Mouse (Mus musculus) CH12.LX (cell line): Measurements from ENCODE around the gene Pcna. TPM values are rescaled to one million over a fixed set of nuclear protein-coding genes. Genes with fewer than 3 reads are reported as not detected.

ENCODE experiments used
- DNase-seq: peaks from one replicate; pipeline ENCODE4 v3.0.0-alpha.2; 2013; ENCODE audit errors: extremely low read depth
- H3K27ac ChIP-seq: 2 replicates; pipeline ENCODE4 v1.5.1; 2012; ENCODE audit warnings: low read depth, mild to moderate bottlenecking, control low read depth, moderate library complexity; ENCODE audit not compliant: insufficient read depth
- H3K27me3 ChIP-seq: replicated peaks from 2 replicates; pipeline ENCODE3; 2012; ENCODE audit warnings: inconsistent platforms
- H3K36me3 ChIP-seq, 2 experiments: replicated peaks in 1 of 2; 2 replicates each; pipeline versions ENCODE3 to v1.6.1; 2012; ENCODE audit warnings: inconsistent platforms in 1 of 2, low read length in 1 of 2, mild to moderate bottlenecking in 1 of 2, mixed read lengths in 1 of 2, moderate library complexity in 1 of 2; ENCODE audit not compliant: control insufficient read depth in 1 of 2, insufficient read depth in 1 of 2
- H3K4me1 ChIP-seq, 2 experiments: 2 replicates each; pipeline ENCODE4 v1.6.1; 2012; ENCODE audit warnings: inconsistent platforms in 1 of 2, moderate library complexity in 1 of 2; ENCODE audit not compliant: insufficient read depth in 2 of 2, control insufficient read depth in 1 of 2
- H3K4me2 ChIP-seq: 2 replicates; pipeline ENCODE4 v1.6.1; 2012; ENCODE audit warnings: low read depth, mild to moderate bottlenecking, control low read depth; ENCODE audit not compliant: poor library complexity, insufficient read depth, severe bottlenecking
- H3K4me3 ChIP-seq, 3 experiments: fragments of 150-350 bp in 1 of 3; sonication (generic) in 1 of 3; replicated peaks in 1 of 3; 2 replicates each; pipeline versions ENCODE3 to v1.5.1; 2011 to 2012; ENCODE audit warnings: low read depth in 2 of 3, low read length in 2 of 3, mild to moderate bottlenecking in 2 of 3, moderate library complexity in 2 of 3, control low read depth in 1 of 3, improper control_type of control experiment in 1 of 3, inconsistent platforms in 1 of 3, mixed read lengths in 1 of 3; ENCODE audit not compliant: poor library complexity in 1 of 3
- H3K79me2 ChIP-seq: replicated peaks from 2 replicates; pipeline ENCODE4 v1.6.1; 2012; ENCODE audit warnings: mild to moderate bottlenecking, moderate library complexity; ENCODE audit not compliant: control insufficient read depth, poor library complexity, insufficient read depth, severe bottlenecking; ENCODE audit errors: extremely low read depth
- H3K9ac ChIP-seq: 2 replicates; pipeline ENCODE4 v1.6.1; 2012; ENCODE audit warnings: low read depth, mild to moderate bottlenecking, control low read depth, moderate library complexity; ENCODE audit not compliant: insufficient read depth
- H3K9me3 ChIP-seq: replicated peaks from 2 replicates; pipeline ENCODE3; 2012; ENCODE audit warnings: low read length, inconsistent platforms, mixed read lengths
- BHLHE40 ChIP-seq: IDR thresholded peaks from 2 replicates; pipeline ENCODE4 v1.6.1; 2011; ENCODE audit warnings: mild to moderate bottlenecking, low read depth, low read length, improper control_type of control experiment
- CHD1 ChIP-seq: IDR thresholded peaks from 2 replicates; pipeline ENCODE4 v1.6.1; 2012; ENCODE audit warnings: low read depth, low read length, improper control_type of control experiment, inconsistent platforms
- CHD2 ChIP-seq: IDR thresholded peaks from 2 replicates; pipeline ENCODE4 v1.6.1; 2011; ENCODE audit warnings: low read length, improper control_type of control experiment
- E2F4 ChIP-seq: IDR thresholded peaks from 2 replicates; pipeline ENCODE4 v1.6.1; 2011; ENCODE audit warnings: low read depth, low read length, improper control_type of control experiment; ENCODE audit not compliant: insufficient replicate concordance
- ELF1 ChIP-seq: IDR thresholded peaks from 2 replicates; pipeline ENCODE4 v1.6.1; 2014; ENCODE audit warnings: low read depth, mild to moderate bottlenecking, inconsistent platforms, low read length, improper control_type of control experiment
- ETS1 ChIP-seq: conservative IDR thresholded peaks from 2 replicates; pipeline ENCODE4 v1.6.1; 2012; ENCODE audit warnings: low read depth, mild to moderate bottlenecking, inconsistent platforms, low read length, improper control_type of control experiment, moderate library complexity
- GABPA ChIP-seq: IDR thresholded peaks from 2 replicates; pipeline ENCODE4 v1.6.1; 2012; ENCODE audit warnings: low read depth, low read length, improper control_type of control experiment, inconsistent platforms; ENCODE audit not compliant: insufficient replicate concordance
- IRF4 ChIP-seq: IDR thresholded peaks from 2 replicates; pipeline ENCODE4 v1.6.1; 2014; ENCODE audit warnings: low read depth, mild to moderate bottlenecking, inconsistent platforms, low read length, improper control_type of control experiment
- JUN ChIP-seq: IDR thresholded peaks from 2 replicates; pipeline ENCODE4 v1.6.1; 2011; ENCODE audit warnings: low read depth, mild to moderate bottlenecking, low read length, improper control_type of control experiment, moderate library complexity; ENCODE audit not compliant: insufficient read depth
- MAFK ChIP-seq: IDR thresholded peaks from 2 replicates; pipeline ENCODE4 v1.6.1; 2011; ENCODE audit warnings: low read length, improper control_type of control experiment; ENCODE audit not compliant: insufficient replicate concordance
- MAX ChIP-seq: IDR thresholded peaks from 2 replicates; pipeline ENCODE4 v1.6.1; 2011; ENCODE audit warnings: low read length, improper control_type of control experiment
- MAZ ChIP-seq: IDR thresholded peaks from 2 replicates; pipeline ENCODE4 v1.6.1; 2012; ENCODE audit warnings: low read depth, mild to moderate bottlenecking, inconsistent platforms, low read length, improper control_type of control experiment, moderate library complexity
- NELFE ChIP-seq: IDR thresholded peaks from 2 replicates; pipeline ENCODE4 v1.6.1; 2011; ENCODE audit warnings: low read depth, low read length, improper control_type of control experiment
- NRF1 ChIP-seq: IDR thresholded peaks from 2 replicates; pipeline ENCODE4 v1.6.1; 2014; ENCODE audit warnings: low read depth, mild to moderate bottlenecking, inconsistent platforms, low read length, improper control_type of control experiment, moderate library complexity
- PAX5 ChIP-seq: IDR thresholded peaks from 2 replicates; pipeline ENCODE4 v1.6.1; 2012; ENCODE audit warnings: low read length, inconsistent platforms, mixed read lengths
- POLR2A ChIP-seq: IDR thresholded peaks from 2 replicates; pipeline ENCODE4 v1.6.1; 2011; ENCODE audit warnings: low read depth, mild to moderate bottlenecking, improper control_type of control experiment, low read length
- POLR2AphosphoS2 ChIP-seq: IDR thresholded peaks from 2 replicates; pipeline ENCODE4 v1.6.1; 2011; ENCODE audit warnings: low read depth, low read length, improper control_type of control experiment
- RCOR1 ChIP-seq: conservative IDR thresholded peaks from 2 replicates; pipeline ENCODE4 v1.6.1; 2012; ENCODE audit warnings: low read depth, mild to moderate bottlenecking, inconsistent platforms, low read length, improper control_type of control experiment
- SIN3A ChIP-seq: IDR thresholded peaks from 2 replicates; pipeline ENCODE4 v1.6.1; 2012; ENCODE audit warnings: low read length, improper control_type of control experiment, inconsistent platforms
- TBP ChIP-seq: conservative IDR thresholded peaks from 2 replicates; pipeline ENCODE4 v1.6.1; 2011; ENCODE audit warnings: low read depth, low read length, improper control_type of control experiment
- UBTF ChIP-seq: IDR thresholded peaks from 2 replicates; pipeline ENCODE4 v1.6.1; 2012; ENCODE audit warnings: low read depth, mild to moderate bottlenecking, inconsistent platforms, low read length, improper control_type of control experiment, moderate library complexity
- USF1 ChIP-seq: IDR thresholded peaks from 2 replicates; pipeline ENCODE4 v1.6.1; 2014; ENCODE audit warnings: low read depth, mild to moderate bottlenecking, inconsistent platforms, low read length, improper control_type of control experiment
- USF2 ChIP-seq: conservative IDR thresholded peaks from 2 replicates; pipeline ENCODE4 v1.6.1; 2011; ENCODE audit warnings: low read depth, low read length, improper control_type of control experiment
- ZKSCAN1 ChIP-seq: IDR thresholded peaks from 2 replicates; pipeline ENCODE4 v1.6.1; 2012; ENCODE audit warnings: low read depth, inconsistent platforms, low read length, improper control_type of control experiment, borderline replicate concordance
- ZMIZ1 ChIP-seq: IDR thresholded peaks from 2 replicates; pipeline ENCODE4 v1.6.1; 2012; ENCODE audit warnings: low read depth, mild to moderate bottlenecking, inconsistent platforms, low read length, improper control_type of control experiment
- ZNF384 ChIP-seq: IDR thresholded peaks from 2 replicates; pipeline ENCODE4 v1.6.1; 2012; ENCODE audit warnings: low read depth, low read length, improper control_type of control experiment, inconsistent platforms
- dilution Hi-C: fragments of 300-500 bp; cut with MboI; formaldehyde crosslinking; loops from 2 replicates; pipeline ENCODE4 v1.14.3; 2020; ENCODE audit warnings: low sequenced_read_pairs; ENCODE audit not compliant: extremely low pct_unique_long_range_greater_than_20kb, extremely low pct_ligation_motif_present
- in situ Hi-C: fragments of 300-500 bp; cut with MboI; formaldehyde crosslinking; loops from 3 replicates; pipeline ENCODE4 v1.14.3; 2019; ENCODE audit warnings: low sequenced_read_pairs, low pct_ligation_motif_present, low pct_unique_long_range_greater_than_20kb, mixed read lengths
- polyA plus RNA-seq: library from polyadenylated mRNA; unstranded; fragments of >175 nt; gene quantifications from 2 replicates; pipeline ENCODE4 v1.2.1, GENCODE M21; 2012; ENCODE audit warnings: low read depth; ENCODE audit not compliant: insufficient read length
- total RNA-seq, 2 experiments: library from RNA; depleted of rRNA; stranded (reverse); fragments of 300-350 nt in 1 of 2; fragments of >200 nt in 1 of 2; gene quantifications; 2 replicates each; pipeline ENCODE4 v1.2.3; 2012 to 2014

Gene Pcna
- total and polyA plus RNA-seq, 3 experiments = 354 to 839 (median 550) TPM

- Histone ChIP-seq H3K9ac (no peak overlapping the region), H3K36me3 (no peaks in the 10 kb centered on the region), H3K4me1 (peaks cover 2 to 3% of the 10 kb centered on the region in 2 experiments; a peak in 1 of 4 replicates), H3K27me3 (no peaks in the 10 kb centered on the region), H3K79me2 (no peaks in the 10 kb centered on the region), H3K9me3 (no peaks in the 10 kb centered on the region), H3K4me3 (no peak overlapping the region), H3K4me2 (no peak overlapping the region), H3K27ac (no peak overlapping the region)
- in situ Hi-C loops (no loop called here), dilution Hi-C loops (no loop called here)
- TF ChIP-seq E2F4 (no peak), NELFE (no peak), IRF4 (no peak), MAFK (0 out of 2 replicates have a peak, but pooled peaks have one; percentile 16), PAX5 (no peak), USF2 (no peak)
- no peak for DNase-seq
These were observed 44.8 kb downstream of the Pcna start for GRCm38 (mm10) chr2:132208246-132208881.

DNA sequence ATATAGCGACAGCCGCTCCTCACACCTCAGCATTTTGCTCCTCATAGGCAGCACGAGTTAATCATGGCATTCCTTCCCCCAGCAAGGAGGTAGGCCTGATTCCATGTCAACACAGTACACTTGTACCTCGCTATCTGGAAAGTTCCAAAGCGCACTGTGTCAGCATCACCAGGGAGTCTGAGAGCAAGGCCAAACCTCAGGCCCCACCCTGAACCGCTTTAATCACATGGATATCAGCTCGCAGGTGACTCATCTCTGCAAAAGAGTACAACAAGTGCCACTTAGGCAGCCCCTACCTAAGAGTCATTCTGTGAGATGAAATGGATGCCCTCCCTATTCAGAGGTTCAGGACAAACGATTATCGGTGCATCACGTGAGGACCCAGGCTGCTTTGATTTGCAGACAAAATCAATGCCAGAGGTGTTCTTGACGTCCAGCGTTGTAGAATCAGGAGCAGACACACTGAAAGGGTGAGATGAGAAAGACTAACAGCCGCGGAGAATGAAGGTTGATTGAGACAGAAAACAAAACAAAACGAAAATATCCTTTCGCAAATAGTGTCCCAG is 46.7 kb downstream of the Pcna start:
- in situ Hi-C loops = no loop called here

DNA sequence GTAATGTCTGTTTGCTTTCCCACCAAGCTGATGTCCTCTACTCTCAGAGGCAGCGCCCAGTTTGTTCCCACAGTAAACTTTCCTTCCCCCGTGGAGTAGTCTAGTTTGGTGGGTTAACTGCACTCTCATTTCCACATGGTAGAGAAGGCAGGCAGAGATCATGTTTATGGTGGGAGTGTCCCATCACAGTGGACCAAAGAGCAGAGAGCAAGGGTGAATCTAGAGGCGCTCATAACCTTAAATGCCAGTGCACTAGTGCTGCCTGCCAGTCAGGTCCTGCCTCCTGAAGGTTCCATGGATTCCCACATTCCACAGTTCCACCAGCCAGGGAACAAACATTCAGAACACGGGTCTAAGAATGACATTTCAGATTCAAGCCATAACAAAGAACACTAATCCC is 47.6 kb downstream of the Pcna start:
- Histone ChIP-seq H3K9ac (no peak overlapping the region), H3K4me3 (no peak overlapping the region), H3K9me3 (no peaks in the 10 kb centered on the region), H3K4me2 (no peak overlapping the region), H3K4me1 (peaks cover 2 to 3% of the 10 kb centered on the region in 2 experiments; a peak in 1 of 4 replicates), H3K27me3 (no peaks in the 10 kb centered on the region), H3K79me2 (no peaks in the 10 kb centered on the region), H3K27ac (no peak overlapping the region), H3K36me3 (no peaks in the 10 kb centered on the region)
- DNase-seq = no peak
- in situ Hi-C loops = no loop called here
- TF ChIP-seq POLR2AphosphoS2 (no peak), UBTF (no peak), JUN (no peak), CHD1 (no peak), IRF4 (no peak), MAX (no peak), NRF1 (no peak), SIN3A (no peak), ZNF384 (no peak), ELF1 (no peak), CHD2 (no peak), USF2 (no peak), BHLHE40 (no peak)
- dilution Hi-C loops = no loop called here

More for the DNA sequence above, 46.7 kb downstream of the Pcna start:
- Histone ChIP-seq H3K4me2 (no peak overlapping the region), H3K9ac (no peak overlapping the region), H3K4me3 (no peak overlapping the region), H3K9me3 (no peaks in the 10 kb centered on the region), H3K79me2 (no peaks in the 10 kb centered on the region), H3K27me3 (no peaks in the 10 kb centered on the region), H3K36me3 (no peaks in the 10 kb centered on the region), H3K27ac (no peak overlapping the region), H3K4me1 (peaks cover 2 to 3% of the 10 kb centered on the region in 2 experiments; a peak in 1 of 4 replicates)
- no peak for DNase-seq
- TF ChIP-seq TBP (no peak), POLR2AphosphoS2 (no peak), NELFE (no peak), RCOR1 (no peak), E2F4 (no peak), ZKSCAN1 (no peak), IRF4 (no peak), ZMIZ1 (no peak), ETS1 (no peak), POLR2A (no peak), GABPA (no peak), USF2 (no peak), PAX5 (no peak), ZNF384 (no peak), MAZ (no peak), USF1 (no peak)
- dilution Hi-C loops = no loop called here
